Mouse (Mus musculus) fat pad, adult 2 months (tissue): Measurements from ENCODE around the gene Sacm1l.

Source experiments
- DNase-seq: peaks from one replicate; pipeline ENCODE4 v3.0.0-alpha.2; 2011; ENCODE audit warnings: low read depth, low spot score; ENCODE audit errors: extremely low read depth

Sacm1l gene

DNA sequence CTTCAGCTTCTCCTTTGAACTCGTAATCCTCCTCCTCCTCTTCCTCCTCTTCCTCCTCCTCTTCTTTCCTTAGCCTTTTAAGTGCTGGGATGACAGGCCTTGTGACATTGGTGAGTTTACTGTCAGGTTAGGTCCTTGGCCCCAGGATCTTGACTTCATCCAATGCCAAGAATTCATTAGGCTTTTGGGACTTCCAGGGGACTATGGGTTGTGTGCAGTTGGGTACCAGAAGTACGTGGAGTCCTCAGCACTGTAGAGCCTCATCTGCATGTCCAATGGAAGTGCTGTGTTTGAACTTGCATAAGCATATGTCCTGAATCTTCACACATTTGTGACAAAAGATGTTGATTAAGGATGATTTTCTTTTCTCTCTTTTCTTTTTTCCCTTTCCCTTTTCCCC is 20.6 kb upstream of the Sacm1l start:
- no peak for DNase-seq

DNA sequence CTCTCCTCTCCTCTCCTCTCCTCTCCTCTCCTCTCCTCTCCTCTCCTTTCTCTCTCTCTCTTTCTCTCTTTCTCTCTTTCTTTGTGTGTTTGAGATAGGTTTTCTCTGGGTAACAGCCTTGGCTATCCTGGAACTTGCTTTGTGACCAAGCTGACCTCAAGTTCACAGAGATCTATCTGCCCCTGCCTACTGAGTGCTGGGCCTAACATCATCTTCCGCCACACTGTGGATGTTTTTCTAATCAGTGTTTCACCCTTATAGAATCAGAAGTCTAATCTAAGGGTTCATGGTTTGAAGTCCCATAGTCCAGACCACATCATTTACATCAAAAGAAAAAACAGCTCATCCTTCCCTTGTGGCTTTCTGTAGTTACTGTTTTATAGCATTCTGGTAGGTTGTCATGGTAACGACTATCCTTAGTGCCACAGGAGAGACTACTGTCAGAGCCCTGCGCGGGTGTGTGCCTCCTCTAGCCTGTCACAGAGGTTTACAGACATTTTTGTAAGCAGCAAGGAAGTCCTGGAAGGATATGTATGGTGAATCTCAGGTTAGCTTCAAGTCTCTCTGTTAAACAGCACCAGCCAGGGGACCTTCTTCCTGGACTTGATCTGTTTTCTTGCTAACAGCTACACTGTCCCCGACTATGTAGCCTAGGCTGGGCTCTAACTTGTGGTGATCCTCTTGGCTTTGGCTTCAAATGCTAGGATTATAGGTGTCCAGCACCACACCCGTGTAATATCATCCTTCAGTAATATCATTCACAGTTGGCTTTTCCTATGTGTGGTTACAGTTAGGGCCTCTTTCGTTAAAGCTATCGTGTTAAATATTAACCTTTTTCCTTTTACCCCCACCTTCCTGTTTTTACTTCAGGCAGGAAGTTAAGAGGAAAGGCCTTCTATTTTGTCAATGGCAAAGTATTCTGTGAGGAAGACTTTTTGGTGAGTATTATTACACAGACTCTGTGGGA is 19.6 kb upstream of the Sacm1l start:
- DNase-seq: no peak

DNA sequence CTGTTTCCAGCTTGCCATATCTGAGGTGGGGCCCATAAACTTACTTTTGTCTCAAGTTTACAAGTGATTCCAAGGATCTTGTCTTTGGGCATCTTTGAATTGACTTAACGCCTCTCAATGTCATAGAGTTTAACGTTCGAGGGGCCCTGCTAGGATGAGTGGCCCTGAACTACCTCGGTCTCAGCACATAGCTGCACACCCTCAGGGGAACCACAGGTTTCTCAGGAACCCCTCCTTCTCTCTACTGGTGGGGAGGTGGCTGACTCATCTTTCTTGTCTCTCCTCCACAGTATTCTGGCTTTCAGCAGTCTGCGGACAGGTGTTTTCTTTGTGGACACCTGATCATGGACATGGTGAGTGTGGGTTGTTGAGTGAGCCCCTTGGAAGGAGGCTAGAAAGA is 18.6 kb upstream of the Sacm1l start:
- DNase-seq: no peak

DNA sequence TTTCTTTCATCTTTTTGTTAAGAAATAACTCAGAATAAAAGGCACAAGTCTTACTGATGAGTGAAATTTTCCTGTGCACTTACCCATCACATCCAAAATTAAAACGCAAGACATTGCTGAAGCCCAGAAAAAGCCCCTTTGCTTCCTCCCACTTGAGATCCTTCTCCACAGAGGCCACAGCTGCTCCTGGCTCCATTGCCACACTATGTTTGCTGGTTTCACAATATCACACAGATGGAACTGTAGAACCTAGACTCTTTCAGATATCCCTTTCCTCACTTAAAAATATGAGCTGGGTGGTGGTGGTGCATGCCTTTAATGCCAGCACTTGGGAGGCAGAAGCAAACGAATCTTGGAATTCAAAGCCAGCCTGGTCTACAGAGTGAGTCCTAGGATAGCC is 17.1 kb upstream of the Sacm1l start:
- no peak for DNase-seq

DNA sequence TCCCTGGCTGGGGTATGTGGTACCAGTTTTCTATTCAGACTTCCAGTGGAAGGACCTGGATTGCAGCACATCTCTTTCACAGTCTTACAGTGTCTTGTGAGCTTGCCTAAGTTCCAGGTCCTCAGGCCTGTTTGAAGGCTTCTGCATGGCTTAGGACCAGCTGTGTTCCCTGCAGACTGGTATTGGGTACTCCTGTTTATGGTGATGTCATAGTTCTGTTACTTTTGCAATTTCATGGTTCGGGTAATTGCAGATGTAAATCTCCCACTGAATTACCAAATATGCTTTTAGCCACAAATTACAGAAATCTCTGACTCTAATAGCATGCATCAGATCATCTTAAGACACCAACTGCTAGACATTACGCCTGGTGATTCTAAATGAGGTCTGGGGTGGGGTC is 14.5 kb upstream of the Sacm1l start:
- peak; percentile 57 for DNase-seq

DNA sequence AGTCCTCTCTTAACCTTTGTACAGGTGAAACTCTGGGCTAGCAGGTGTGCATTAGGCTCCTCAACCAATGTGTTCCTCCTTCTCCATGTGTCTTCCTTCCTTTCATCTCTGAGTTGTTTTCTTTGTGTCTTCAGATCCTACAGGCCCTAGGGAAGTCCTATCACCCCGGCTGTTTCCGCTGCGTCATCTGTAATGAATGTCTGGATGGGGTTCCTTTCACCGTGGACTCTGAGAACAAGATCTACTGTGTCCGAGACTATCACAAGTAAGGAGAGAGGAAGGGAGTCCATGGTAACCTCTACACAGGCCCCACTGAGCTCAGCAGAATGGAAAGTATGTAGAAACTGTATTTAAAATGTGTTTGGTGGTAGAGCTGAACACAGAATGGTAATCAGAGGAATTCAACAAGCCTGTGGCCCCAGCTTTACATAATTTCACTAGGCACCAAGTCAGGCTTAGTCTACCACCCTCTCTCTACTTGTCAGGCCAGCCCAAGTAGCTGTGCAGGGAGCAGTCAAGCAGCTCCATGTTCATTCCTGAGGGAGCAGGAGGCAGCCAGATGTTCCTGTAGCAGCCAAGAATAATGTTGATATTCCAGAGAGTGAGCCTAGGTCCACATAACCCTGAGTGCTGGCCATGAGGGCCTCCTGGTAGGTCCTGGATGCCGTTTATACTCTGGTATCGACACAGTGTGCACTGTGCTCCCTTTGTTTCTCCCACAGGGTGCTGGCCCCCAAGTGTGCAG is 12.7 kb upstream of the Sacm1l start:
- no peak for DNase-seq

DNA sequence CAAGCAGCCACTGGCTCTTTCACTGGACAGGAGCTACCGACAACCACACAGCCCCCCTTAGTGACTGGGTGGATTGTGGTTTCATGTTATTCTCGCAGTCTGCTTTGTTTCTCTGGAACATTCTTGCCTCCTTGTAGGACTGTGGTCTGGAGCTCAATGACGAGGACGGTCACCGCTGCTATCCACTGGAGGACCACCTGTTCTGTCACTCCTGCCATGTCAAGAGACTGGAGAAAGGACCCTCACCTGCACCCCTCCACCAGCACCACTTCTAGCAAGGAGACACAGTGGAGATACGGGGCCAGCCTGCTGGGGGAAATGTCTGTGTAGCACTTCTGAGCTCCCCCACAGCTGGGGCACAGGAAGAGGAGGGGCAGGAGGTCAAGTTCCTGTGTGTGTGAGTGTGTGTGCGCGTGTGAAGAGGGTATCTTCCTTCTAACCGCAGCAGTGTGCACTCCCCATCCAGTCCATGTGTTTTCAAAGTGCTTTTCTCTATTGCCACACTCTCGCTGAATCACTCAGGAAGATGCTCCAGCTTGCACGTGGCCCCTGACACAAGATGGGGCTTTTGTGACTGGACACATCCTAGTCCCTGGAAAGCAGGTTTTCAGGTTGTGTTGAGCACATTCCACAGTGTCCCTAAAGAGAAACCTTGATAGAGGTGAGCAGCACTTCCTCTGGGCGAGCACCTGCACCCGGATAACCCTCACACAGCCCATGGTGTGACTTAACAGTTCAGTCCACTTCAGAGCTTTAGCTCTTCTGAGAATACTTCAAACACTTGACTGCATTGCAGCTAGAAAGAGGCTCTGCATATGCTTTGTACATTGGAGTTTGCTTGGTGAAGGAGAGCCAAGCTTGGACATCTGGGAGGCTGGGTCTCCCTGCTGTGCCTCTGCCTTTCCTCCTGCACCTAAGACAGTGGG is 10.3 kb upstream of the Sacm1l start:
- no peak for DNase-seq

DNA sequence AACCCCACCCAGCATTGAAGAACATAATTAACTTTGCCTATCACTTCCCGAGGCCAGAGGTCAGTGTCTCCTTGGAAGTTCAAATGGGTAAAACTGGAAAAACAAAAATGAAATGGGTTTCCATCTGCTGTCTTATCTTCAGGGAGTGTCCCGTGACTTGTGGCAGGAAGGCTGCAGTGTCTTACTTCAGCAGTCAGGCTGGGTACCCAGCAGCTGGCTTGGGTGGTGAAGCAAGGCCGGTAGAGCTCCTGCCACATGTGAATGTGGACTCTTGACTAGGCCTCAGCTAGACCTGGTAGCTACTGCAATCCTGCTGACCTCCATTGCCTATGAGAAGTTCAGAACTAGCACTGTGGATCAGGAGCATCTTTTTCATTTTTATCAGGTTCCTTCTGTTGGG is 8.8 kb upstream of the Sacm1l start:
- no peak for DNase-seq

DNA sequence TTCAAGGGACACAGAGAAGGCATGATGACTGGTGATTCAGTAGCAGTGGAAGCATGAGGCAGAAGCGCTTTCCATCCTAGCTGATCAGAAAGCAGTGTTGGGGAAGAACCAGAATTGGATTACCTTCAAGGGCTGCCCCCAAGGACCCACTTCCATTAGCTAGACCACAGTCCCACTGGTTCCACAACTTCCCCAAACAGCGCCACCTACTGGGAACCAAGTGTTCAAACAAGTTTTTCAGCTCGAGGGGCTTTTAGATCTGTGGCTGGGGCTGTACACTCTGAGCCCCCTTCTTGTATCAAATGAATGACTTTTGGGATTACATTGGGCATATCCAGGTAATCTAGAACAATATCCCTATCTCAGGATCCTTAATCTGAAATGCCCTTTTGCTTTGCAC is 5.9 kb upstream of the Sacm1l start:
- DNase-seq: no peak

DNA sequence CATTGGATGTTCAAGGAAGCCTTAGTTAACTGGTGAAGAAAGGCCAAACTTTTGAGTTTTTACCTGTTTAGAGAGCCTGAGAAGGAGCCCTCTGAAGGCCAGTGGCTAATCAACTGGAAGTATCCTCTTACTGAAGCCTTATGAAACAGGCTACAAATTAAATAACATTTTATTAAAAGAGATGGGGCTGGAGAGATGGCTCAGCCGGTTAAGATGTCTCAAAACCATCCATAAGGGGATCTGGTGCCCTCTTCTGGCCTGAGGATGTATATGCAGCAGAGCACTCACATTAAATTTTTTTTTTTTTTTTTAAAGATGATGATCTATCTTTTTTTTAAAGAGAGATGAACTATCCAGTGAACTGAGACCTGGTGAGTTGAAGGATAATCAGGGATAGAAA is 4.5 kb upstream of the Sacm1l start:
- DNase-seq: no peak

DNA sequence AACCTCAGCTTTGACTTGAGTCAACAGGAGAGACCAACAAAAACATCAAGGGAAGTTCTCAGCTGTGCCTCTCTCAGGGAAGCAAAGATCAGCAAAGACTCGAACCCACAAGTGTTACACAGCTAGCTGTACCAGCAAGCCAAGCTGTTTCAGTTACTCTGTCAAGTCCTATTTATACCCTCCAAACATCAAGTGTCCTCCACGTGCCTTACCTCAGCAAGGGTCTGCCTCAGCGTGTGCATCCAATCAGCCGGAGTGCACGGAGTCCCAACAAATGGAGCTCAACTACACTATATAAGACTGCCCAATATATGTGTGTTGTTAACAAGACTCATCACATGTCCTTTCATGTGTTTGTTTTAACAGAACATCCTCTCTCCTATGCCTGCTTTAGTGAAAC is 3.1 kb upstream of the Sacm1l start:
- DNase-seq: no peak

DNA sequence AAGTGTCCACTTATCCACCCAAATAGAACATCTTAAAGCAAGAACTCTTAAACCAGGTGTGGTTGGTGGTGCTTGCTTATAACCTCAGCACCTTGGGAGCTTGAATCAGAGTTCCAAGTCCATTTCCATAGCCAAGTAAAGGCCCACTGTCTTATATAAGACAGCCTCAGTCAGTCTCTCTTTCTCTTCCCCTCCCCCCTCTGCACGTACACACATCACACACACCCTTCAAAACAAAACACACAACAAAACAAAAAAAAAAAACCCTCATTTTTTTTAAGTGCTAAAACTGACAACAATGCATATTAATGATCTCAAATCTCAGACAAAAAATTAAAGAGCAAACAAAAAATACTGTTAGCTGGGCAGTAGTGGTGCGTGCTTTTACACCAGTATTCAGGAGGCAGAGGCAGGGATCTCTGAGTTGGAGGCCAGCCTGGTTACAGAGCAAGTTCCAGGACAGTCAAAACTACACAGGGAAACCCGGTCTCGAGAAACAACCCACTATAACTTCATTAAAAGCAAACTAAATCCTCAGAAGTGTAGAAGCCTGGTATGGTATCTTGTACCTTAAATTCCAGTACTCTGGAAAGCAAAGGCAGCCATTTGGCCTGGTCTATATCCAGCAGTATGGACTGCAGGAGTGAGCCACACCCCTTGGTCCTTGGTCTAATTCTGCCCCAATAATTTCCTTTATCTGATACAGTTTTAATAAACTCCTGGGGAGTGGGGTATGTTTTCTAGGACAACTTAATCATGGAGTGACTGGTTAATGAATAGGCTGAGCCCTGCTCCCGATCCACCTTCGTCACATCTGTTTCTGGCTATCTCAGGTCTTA is 1.3 kb upstream of the Sacm1l start:
- no peak for DNase-seq

DNA sequence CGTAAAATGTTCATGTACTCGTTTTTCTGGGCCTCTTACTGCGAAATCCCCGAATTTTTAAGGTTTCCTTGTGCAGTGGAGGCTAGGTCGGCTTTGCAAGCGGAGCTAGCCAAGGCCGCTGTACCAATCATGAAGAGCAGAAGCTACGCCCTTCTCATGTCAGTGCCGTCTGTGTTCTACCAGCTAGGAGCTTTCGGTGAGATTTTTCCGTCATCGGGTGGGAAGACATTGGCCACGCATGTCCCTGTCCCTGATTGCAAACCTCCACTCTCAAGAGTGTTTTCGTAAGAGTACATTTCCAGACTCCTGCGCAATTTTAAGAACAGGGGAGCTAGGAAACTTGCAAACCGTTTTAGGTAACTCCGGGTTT is 648 bp upstream of the Sacm1l start:
- no peak for DNase-seq

DNA sequence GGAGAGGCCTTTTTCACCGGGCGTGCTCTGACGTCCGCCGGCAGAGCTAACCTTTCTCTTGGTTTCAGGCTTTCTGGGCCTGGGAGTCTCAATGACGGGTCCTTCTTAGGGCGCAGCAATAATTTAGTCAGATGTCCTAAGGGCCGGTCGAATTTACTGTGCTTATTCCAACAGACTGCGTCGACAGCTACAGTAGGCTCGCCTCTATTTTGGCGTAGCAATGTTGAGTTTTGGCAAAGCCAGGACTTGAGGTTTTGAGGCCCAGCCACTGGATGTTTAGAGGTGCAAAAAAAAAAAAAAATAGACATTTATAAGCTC is 558 bp downstream of the Sacm1l start:
- DNase-seq: no peak

DNA sequence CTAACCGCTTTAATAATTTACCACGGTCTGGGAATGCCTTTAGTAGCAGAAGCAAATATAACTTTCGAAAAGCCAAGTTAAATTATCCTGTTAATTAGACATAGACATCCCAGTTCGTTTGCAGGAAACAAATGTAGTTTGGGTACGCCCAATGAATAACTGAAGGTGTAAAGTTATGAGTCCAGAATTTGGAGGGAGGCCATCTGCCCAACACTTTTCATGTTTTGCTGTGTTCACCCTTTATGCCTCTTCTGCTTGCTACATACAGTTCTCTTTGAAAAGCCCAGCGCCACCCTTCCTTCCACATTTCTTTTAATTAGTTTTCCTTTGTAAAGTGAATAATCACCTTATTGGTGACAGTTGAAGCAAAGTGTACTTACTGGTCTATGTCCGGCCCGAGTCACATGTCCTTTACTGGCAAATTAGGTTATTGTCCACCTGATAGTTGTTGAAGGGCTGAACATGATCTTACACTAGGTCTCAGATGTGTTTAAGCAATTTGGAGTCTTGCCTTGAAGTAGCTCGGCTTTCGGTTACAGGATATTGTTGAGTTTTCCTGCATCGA is 1.1 kb downstream of the Sacm1l start:
- no peak for DNase-seq

DNA sequence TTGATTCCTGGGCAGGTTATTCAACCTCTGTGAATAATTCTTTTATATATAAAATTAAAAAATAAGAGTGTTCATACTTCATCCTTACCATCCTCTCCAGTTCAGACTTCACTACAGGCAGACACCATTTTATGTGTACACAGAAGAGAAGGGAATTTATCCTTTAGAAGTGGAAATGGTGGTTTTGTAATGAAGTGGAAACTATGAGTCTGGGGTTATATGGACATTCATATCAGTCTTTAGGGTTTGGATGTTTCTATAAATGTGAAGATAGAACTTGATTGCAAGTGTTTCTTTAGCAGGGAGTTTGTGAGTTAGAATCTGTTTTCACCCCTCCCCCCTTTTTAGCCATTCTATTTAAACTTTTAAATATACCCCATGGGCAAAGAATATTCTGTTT is 1.7 kb downstream of the Sacm1l start:
- DNase-seq: no peak

DNA sequence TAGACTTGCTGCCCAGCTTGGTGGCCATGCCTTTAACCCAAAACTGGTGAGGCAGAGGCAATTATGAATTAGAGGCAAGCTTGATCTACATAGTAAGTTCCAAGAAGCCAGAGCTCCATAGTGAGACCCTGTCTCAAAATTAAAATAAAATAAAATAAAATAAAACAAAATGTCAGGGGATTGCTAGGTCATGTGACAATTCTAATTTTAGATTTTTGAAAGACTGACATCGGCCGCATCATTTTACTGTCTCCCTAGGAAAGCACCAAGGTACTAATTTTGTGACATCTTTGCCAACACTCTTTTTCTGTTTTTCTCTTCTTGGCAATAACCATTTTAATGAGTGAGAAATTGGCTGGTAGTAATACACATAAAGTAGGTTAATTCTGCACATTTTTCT is 7.1 kb downstream of the Sacm1l start:
- DNase-seq: no peak

DNA sequence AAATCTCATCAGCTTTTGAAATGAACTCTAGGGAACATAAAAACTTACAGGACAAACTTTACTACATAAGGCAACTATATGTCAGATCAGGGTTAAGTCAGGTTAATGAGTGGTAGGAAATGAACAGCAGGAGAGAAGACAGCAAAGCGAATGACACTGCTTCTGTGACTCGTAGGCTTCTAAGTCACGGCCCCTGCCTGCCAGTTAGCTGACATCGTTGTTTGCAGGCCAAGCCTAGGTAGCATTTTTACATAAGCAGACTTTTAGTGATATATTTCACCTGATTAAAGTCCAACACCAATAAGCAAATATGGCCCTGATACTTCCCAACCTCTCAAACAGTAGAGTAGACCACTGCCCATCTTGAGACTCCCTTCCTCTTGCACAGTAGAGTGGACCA is 8.6 kb downstream of the Sacm1l start:
- no peak for DNase-seq

DNA sequence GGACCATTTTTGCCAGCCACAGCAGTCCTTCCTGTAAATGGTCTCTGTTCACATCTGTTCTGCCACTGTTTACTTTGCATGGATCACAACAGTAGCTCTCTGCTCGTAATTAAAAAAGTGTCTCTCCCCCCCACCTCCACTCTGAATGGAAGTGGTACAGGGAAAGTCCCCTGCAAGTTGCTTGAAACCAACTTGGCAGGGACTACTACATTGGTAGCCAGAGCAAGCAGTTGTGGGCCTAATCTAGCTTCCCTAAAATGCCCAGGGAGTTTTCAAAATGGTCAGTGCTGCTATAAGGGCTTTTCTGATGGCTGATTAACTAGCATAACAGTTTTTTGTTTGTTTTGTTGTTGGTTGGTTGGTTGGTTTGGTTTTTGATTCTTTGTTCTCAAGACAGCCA is 9.5 kb downstream of the Sacm1l start:
- DNase-seq: no peak

DNA sequence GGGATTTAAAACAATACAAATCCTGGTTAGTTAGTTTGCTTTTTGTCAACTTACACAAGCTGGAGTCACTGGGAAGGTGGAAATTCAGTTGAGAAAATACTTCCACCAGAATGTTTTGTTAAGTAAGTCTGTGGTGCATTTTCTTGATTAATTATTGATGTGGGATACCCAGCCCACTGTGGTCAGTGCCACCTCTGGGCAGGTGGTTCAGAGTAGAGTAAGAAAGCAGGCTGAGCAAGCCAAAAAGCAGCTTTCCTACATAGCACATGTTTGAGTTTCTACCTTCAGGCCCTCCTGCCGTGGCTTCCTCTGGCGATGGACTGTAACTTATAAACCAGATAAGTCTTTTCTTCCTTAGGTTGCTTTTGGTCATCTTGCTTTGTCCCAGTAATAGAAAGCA is 10.3 kb downstream of the Sacm1l start:
- DNase-seq: no peak
